Mouse (Mus musculus) myocyte (in vitro differentiated cells): ENCODE results near the gene Tshz2. TPM values are rescaled to one million over a fixed set of nuclear protein-coding genes. Genes with fewer than 3 reads are reported as not detected.

Source experiments
- H3K27me3 ChIP-seq: one replicate; pipeline ENCODE4 v1.6.1; 2011; ENCODE audit not compliant: control insufficient read depth, insufficient read depth, insufficient read length
- H3K36me3 ChIP-seq: one replicate; pipeline ENCODE4 v1.6.1; 2011; ENCODE audit not compliant: control insufficient read depth, insufficient read depth
- H3K4me2 ChIP-seq: one replicate; pipeline ENCODE4 v1.6.1; 2011; ENCODE audit warnings: low read depth, control low read depth
- H3K4me3 ChIP-seq: one replicate; pipeline ENCODE4 v1.5.1; 2011; ENCODE audit warnings: mild to moderate bottlenecking, control low read depth, moderate library complexity
- H3K79me2 ChIP-seq: one replicate; pipeline ENCODE4 v1.6.1; 2011; ENCODE audit not compliant: control insufficient read depth, insufficient read depth
- H3ac ChIP-seq: one replicate; pipeline ENCODE4 v1.6.1; 2011; ENCODE audit not compliant: control insufficient read depth, insufficient read length
- CEBPB ChIP-seq: IDR thresholded peaks from 2 replicates; pipeline ENCODE4 v1.6.1; 2011; ENCODE audit warnings: mild to moderate bottlenecking, moderate library complexity; ENCODE audit not compliant: poor library complexity, insufficient read depth, severe bottlenecking
- E2F4 ChIP-seq: IDR thresholded peaks from one replicate; pipeline ENCODE4 v1.6.1; 2011; ENCODE audit warnings: mild to moderate bottlenecking, control low read depth, moderate library complexity; ENCODE audit not compliant: insufficient read depth
- MAX ChIP-seq: IDR thresholded peaks from one replicate; pipeline ENCODE4 v1.6.1; 2011; ENCODE audit warnings: low read depth, mild to moderate bottlenecking, control low read depth
- MYOD1 ChIP-seq, 3 experiments: IDR thresholded peaks; one replicate each; pipeline ENCODE4 v1.6.1; 2011; ENCODE audit warnings: control low read depth in 2 of 3, low read depth in 2 of 3, mild to moderate bottlenecking in 2 of 3, moderate library complexity in 1 of 3; ENCODE audit not compliant: insufficient read length in 2 of 3, control insufficient read depth in 1 of 3
- MYOG ChIP-seq, 3 experiments: IDR thresholded peaks; one replicate each; pipeline ENCODE4 v1.6.1; 2011; ENCODE audit warnings: control low read depth in 2 of 3, low read depth in 2 of 3, mild to moderate bottlenecking in 2 of 3; ENCODE audit not compliant: insufficient read length in 2 of 3, control insufficient read depth in 1 of 3, insufficient read depth in 1 of 3
- POLR2A ChIP-seq: IDR thresholded peaks from one replicate; pipeline ENCODE4 v1.6.1; 2011; ENCODE audit warnings: low read depth, mild to moderate bottlenecking, control low read depth, moderate library complexity; ENCODE audit not compliant: insufficient read length
- POLR2AphosphoS2 ChIP-seq: IDR thresholded peaks from one replicate; pipeline ENCODE4 v1.6.1; 2011; ENCODE audit warnings: low read depth, control low read depth; ENCODE audit not compliant: insufficient read length
- REST ChIP-seq: IDR thresholded peaks from one replicate; pipeline ENCODE4 v1.6.1; 2011; ENCODE audit warnings: mild to moderate bottlenecking, control low read depth, moderate library complexity; ENCODE audit not compliant: insufficient read depth, insufficient read length
- SRF ChIP-seq: IDR thresholded peaks from one replicate; pipeline ENCODE4 v1.6.1; 2011; ENCODE audit warnings: low read depth; ENCODE audit not compliant: control insufficient read depth, insufficient read length
- TCF12 ChIP-seq: IDR thresholded peaks from one replicate; pipeline ENCODE4 v1.6.1; 2011; ENCODE audit warnings: mild to moderate bottlenecking, control low read depth; ENCODE audit not compliant: poor library complexity, insufficient read depth, severe bottlenecking
- TCF3 ChIP-seq: IDR thresholded peaks from one replicate; pipeline ENCODE4 v1.6.1; 2011; ENCODE audit warnings: low read depth, control low read depth; ENCODE audit not compliant: insufficient read length
- USF1 ChIP-seq: IDR thresholded peaks from one replicate; pipeline ENCODE4 v1.6.1; 2011; ENCODE audit warnings: low read depth, mild to moderate bottlenecking, control low read depth, moderate library complexity
- polyA plus RNA-seq: library from polyadenylated mRNA; unstranded; fragments of >200 nt; fragmentation: generic; extraction: Trizol; gene quantifications from one replicate; pipeline ENCODE4 v1.2.1, GENCODE M21; 2012; ENCODE audit warnings: missing spikeins

The Tshz2 gene
- polyA plus RNA-seq, 1 experiment, result not detected

- Histone ChIP-seq H3K4me3 (no peak overlapping the region), H3K36me3 (no peaks in the 10 kb centered on the region), H3ac (no peak overlapping the region), H3K79me2 (no peaks in the 10 kb centered on the region), H3K27me3 (no peaks in the 10 kb centered on the region), H3K4me2 (no peak overlapping the region)
- TF ChIP-seq POLR2AphosphoS2 (no peak), CEBPB (no peak), SRF (no peak), E2F4 (no peak), MAX (no peak), MYOG (IDR thresholded peaks at IDR 0.05; ENCODE audit: control insufficient read depth in 1 of 3, insufficient read depth in 1 of 3, insufficient read length in 2 of 3, low read depth in 2 of 3) (no peak), POLR2A (no peak)
Measured at GRCm38 (mm10) chr2:169597357-169597756, 35.5 kb upstream of the Tshz2 start.

- Histone ChIP-seq H3K27me3 (no peaks in the 10 kb centered on the region), H3K36me3 (no peaks in the 10 kb centered on the region), H3K4me3 (no peak overlapping the region), H3ac (no peak overlapping the region), H3K79me2 (no peaks in the 10 kb centered on the region), H3K4me2 (no peak overlapping the region)
- TF ChIP-seq CEBPB (no peak), REST (no peak), MAX (no peak), TCF3 (no peak), MYOG (IDR thresholded peaks at IDR 0.05; ENCODE audit: control insufficient read depth in 1 of 3, insufficient read depth in 1 of 3, insufficient read length in 2 of 3, low read depth in 2 of 3) (no peak), MYOD1 (IDR thresholded peaks at IDR 0.05; ENCODE audit: control insufficient read depth in 1 of 3, insufficient read length in 2 of 3, low read depth in 2 of 3) (no peak), SRF (no peak), POLR2A (no peak), POLR2AphosphoS2 (no peak), E2F4 (no peak), TCF12 (no peak), USF1 (no peak)
Measured at GRCm38 (mm10) chr2:169597971-169598370, 34.8 kb upstream of the Tshz2 start.

- H3K79me2 ChIP-seq, result no peaks in the 10 kb centered on the region
- no peak overlapping the region for H3K4me3 ChIP-seq
- TF ChIP-seq USF1 (no peak), POLR2AphosphoS2 (no peak), MYOD1 (IDR thresholded peaks at IDR 0.05; ENCODE audit: control insufficient read depth in 1 of 3, insufficient read length in 2 of 3, low read depth in 2 of 3) (no peak), TCF3 (no peak), TCF12 (no peak), CEBPB (no peak), REST (no peak), MYOG (IDR thresholded peaks at IDR 0.05; ENCODE audit: control insufficient read depth in 1 of 3, insufficient read depth in 1 of 3, insufficient read length in 2 of 3, low read depth in 2 of 3) (no peak), MAX (no peak), E2F4 (no peak), SRF (no peak), POLR2A (no peak)
- no peak overlapping the region for H3ac ChIP-seq
- H3K27me3 ChIP-seq, result no peaks in the 10 kb centered on the region
- H3K4me2 ChIP-seq, result no peak overlapping the region
- H3K36me3 ChIP-seq, result no peaks in the 10 kb centered on the region
Measured at GRCm38 (mm10) chr2:169599591-169599990, 33.2 kb upstream of the Tshz2 start.

- H3K79me2 ChIP-seq, result no peaks in the 10 kb centered on the region
- TF ChIP-seq POLR2AphosphoS2 (no peak), USF1 (no peak), TCF12 (no peak), TCF3 (no peak), E2F4 (no peak), CEBPB (no peak), MAX (no peak), POLR2A (no peak), MYOD1 (IDR thresholded peaks at IDR 0.05; ENCODE audit: control insufficient read depth in 1 of 3, insufficient read length in 2 of 3, low read depth in 2 of 3) (no peak), REST (no peak), SRF (no peak), MYOG (IDR thresholded peaks at IDR 0.05; ENCODE audit: control insufficient read depth in 1 of 3, insufficient read depth in 1 of 3, insufficient read length in 2 of 3, low read depth in 2 of 3) (no peak)
- no peak overlapping the region for H3K4me3 ChIP-seq
- H3ac ChIP-seq, result no peak overlapping the region
- no peaks in the 10 kb centered on the region for H3K27me3 ChIP-seq
- no peak overlapping the region for H3K4me2 ChIP-seq
- no peaks in the 10 kb centered on the region for H3K36me3 ChIP-seq
Measured at GRCm38 (mm10) chr2:169600163-169600562, 32.6 kb upstream of the Tshz2 start.
